Mouse (Mus musculus) NIH3T3 (cell line): ENCODE measurements around the gene Kdelr2.

Source experiments
- DNase-seq: peaks from one replicate; pipeline ENCODE4 v3.0.0-alpha.2; 2012; ENCODE audit warnings: low read depth

Gene Kdelr2

GRCm38 (mm10) chr5:143401556-143401955 lies 2.1 kb upstream of the Kdelr2 start:
- no peak for DNase-seq

GRCm38 (mm10) chr5:143404148-143404930 lies 701 bp downstream of the Kdelr2 start:
- peak; percentile 60 for DNase-seq

GRCm38 (mm10) chr5:143405200-143405599 lies 1.6 kb downstream of the Kdelr2 start:
- no peak for DNase-seq

GRCm38 (mm10) chr5:143406548-143406947 lies 2.9 kb downstream of the Kdelr2 start:
- DNase-seq: no peak

- no peak for DNase-seq
These were observed 5.6 kb downstream of the Kdelr2 start for GRCm38 (mm10) chr5:143409239-143409638.

DNA sequence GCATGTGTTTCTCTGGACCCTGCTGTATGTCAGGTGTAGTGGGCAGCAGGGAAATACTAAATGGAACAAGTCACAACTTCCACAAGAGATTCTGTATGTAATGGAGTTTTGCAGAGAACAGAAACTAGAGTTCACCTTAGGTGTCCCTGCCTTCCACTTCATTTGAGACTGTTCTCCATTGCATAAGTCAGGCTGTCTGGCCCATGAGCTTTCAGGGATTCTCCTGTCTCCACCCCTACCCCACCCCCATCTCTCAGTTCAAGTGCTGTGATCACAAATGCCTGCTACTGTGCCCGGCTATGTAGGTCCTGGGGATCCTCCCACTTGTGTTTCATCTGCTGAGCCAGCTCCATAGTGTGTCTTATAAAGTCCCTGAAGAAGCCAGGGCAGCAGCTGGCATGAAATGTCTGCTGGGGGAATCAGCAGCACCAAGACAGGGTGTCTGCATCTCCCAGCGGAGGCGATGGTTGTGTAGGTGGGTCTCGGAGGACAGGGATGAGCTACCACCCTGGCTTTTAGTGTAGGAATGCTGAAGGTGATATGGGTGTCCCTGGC lies 7.3 kb downstream of the Kdelr2 start:
- no peak for DNase-seq

GRCm38 (mm10) chr5:143421484-143421883 lies 17.8 kb downstream of the Kdelr2 start:
- DNase-seq: no peak

DNA sequence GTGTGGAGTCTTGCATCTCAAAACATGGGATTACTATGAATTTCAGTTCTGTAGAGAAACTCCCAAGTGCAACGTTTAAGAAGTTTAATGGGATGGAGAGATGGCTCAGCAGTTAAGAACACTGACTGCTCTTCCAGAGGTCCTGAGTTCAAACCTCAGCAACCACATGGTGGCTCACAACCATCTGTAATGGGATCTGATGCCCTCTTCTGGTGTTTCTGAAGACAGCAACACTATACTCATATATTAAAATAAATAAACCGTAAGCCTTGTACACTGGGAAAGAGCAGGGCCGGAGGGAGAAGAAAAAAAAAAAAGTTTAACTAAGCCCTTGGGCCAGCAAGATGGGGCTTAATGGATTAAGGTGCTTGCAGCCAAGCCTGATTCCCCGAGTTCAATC lies 19.4 kb downstream of the Kdelr2 start:
- no peak for DNase-seq

DNA sequence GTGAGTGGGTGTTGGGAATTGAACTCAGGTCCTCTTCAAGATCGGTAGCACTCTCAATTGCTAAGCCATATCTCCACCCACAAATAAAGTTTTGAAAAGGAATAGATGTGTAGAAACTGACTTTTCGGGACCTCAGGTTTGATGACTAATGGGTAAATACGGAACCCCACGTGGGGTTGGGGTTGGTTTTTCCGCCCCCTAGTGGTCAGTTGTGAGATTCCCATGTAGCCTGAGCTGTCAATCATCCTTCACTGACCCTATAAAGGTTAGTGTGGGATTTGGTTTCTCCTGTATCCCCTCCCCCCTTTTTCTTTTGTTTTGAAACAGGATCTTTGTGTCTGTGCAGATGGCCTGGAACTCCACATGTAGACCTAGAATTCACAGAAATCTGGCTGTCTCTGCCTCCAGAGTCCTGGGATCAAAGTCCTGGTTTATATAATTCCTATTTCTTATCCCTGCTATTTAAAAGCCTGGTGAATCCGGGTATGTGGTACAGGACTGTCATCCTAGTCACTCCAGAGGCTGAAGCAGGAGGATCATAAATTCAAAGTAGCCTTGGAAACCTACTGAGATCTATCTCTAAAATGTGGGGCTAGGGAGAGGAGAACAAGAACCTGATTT lies 20.4 kb downstream of the Kdelr2 start:
- peak; percentile 79 for DNase-seq

DNA sequence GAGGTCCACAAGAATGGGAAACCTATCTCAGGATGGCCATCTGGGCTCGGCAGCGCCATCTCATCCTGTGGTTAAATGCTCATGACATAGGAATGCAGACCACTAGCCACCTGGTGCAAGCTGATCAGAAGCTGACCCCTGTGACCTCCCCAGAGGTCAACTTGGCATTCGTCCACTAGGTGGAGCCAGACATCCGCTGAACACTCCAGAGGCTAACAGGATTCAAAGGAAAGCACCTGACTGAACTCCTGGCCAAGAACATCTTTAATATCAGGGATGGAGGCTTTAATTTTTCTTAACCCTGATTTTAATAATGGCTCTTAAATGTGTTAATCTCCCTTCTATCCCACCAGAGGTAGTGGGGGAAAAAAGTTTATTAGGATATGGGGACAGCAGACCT lies 30.8 kb downstream of the Kdelr2 start:
- peak; percentile 83 for DNase-seq

- no peak for DNase-seq
These were observed 37.7 kb downstream of the Kdelr2 start for GRCm38 (mm10) chr5:143441298-143441697.

DNA sequence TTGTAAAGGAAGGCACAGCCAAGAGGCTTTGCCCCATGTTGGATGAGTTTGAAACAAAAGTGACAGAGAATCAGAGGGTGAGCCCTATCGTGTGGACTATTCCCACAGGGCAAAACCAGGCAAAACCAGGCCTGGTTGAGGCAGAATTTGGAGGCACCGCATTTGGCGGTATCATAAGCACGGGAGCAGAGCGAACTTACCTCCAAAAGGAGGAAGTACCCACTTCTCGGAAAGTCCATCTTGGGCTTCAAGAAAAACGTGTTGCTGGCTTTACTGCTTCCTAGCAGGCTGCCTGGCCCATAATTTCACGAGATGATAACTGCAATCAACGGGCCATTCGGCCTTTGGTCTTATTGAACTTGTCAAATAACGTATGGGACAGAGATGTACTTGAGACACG lies 38.1 kb downstream of the Kdelr2 start:
- no peak for DNase-seq

DNA sequence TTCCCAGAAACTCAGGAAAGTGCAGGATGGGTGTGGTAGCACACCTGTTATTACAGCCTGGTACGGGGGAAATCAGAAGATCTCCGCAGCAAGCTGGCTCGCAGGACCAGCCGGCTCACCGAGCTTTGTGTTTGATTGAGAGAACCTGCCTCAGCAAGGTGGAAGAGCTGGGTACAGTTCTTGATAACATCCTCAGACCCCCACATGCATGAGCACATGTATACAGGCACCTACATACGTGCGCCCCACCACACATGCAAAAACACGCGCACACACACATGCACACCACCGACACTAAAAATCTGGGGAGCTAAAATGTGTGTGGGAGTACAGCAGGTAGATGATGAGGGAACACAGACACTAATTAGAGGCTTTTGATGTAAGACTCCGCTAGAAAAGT lies 60.0 kb downstream of the Kdelr2 start:
- DNase-seq: no peak

GRCm38 (mm10) chr5:143464100-143464756 lies 60.6 kb downstream of the Kdelr2 start, which contains the start of gene Daglb:
Daglb (plus strand) TSS chr5:143464584.
- DNase-seq: peak; percentile 82

- no peak for DNase-seq
These were observed 61.1 kb downstream of the Kdelr2 start for GRCm38 (mm10) chr5:143464757-143465118.

- DNase-seq: no peak
These were observed 61.8 kb downstream of the Kdelr2 start for GRCm38 (mm10) chr5:143465156-143466085.

- no peak for DNase-seq
These were observed 63.4 kb downstream of the Kdelr2 start for GRCm38 (mm10) chr5:143466891-143467669.

DNA sequence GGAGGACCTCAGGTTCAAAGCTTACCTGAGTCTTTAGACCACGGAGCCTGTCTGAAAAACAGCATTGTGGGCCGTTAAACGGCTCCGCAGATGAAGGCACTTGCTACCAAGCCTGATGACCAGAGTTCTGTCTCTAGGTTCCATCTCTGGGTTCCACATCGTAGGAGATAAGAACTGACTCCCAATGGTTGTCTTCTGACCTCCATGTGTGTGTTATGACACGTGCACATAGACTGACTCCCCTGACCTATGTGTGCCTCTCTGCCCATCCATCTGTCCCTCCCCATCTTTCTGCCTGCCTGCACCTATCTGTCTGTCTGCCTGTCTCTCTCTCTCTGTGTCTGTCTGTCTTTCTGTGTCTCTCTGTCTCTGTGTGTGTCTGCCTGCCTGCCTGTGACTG lies 64.3 kb downstream of the Kdelr2 start:
- no peak for DNase-seq

DNA sequence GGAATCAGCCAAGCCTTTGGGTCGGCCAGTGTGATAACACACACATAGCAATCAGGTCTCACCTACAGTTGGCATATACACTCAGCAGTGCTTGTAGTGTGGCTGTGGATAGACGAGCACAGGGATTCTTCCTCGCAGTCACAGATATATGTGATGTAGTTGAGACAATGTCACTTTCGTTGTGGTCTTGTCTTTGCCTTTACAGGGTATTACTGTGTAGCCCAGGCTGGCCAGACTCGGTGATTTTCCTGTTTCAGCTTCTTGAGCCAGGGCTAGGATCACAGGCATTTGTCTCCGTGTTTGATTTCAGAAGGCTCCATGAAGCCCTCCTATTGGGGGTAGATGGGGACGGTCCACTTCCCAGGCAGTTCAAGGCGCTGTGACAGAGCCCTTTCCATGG lies 66.0 kb downstream of the Kdelr2 start:
- no peak for DNase-seq

DNA sequence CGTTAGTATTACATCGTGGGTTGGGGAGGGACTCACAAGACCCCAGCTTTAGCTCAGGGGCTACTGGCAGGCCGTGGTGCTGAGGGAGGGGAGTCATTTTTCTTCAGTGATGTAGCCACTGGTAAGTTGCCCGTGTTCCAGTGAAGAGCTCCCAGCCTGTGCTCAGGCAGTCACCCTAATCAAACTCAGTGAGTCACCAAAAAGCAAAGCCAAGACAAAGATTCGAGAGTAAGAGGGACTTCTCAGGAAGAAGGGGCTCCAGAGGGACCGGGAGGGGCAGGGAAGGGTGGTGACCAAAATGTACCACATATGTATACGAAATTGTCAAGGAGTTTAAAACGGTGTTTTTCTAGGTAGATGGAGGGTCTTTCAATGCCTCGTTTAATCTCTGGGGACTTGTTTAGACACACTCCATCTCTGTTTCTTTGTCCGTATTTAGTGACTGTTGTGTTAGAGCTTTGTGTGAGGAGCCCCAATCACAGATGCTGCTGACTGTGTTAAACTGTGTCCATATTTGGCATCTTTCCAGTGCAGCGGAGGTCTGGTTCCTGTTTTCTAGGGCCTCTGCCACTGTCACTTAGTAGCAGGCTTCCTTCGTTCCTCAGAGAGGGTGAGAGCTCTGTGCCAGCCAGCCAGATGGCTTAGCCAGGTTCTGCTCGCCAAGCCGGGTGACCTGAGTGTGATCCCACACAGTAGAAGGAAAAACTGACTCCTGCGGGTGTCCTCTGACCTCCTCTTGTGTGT lies 67.0 kb downstream of the Kdelr2 start:
- DNase-seq: peak; percentile 19
